Mouse (Mus musculus) thymus, postnatal 0 days (tissue): ENCODE data around the gene Urad. TPM values are rescaled to one million over a fixed set of nuclear protein-coding genes. Genes with fewer than 3 reads are reported as not detected.

ENCODE experiments used
- DNase-seq: peaks from one replicate; pipeline ENCODE4 v3.0.0-alpha.2; 2015; ENCODE audit warnings: low spot score
- polyA plus RNA-seq: library from polyadenylated mRNA; unstranded; fragments of >200 nt; fragmentation: Nextera tagmentation; extraction: Ambion mirVana; gene quantifications from 2 replicates; pipeline ENCODE4 v1.2.1, GENCODE M21; 2015

The Urad gene
- polyA plus RNA-seq, 1 experiment from 2014 or later: not detected

DNA sequence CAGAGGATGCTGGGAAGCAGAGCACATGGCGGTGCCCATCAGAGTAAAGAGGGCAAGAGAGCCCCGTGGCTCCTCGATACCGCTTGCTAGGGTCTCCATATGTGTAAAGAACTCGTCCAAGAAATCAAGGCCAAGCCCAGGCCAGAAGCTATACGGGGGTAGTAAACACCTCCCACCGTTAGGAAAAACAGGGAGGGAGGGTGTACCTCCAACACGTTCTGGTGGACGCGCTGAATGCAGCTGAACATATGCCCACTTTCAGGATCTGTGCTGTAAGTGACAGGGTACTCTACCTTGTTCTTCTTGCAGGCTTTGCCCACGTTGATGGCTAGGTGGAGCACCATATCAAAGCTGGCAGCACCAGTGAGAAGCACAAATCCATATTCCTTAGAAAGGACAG lies 3.7 kb upstream of the Urad start:
- DNase-seq: no peak

DNA sequence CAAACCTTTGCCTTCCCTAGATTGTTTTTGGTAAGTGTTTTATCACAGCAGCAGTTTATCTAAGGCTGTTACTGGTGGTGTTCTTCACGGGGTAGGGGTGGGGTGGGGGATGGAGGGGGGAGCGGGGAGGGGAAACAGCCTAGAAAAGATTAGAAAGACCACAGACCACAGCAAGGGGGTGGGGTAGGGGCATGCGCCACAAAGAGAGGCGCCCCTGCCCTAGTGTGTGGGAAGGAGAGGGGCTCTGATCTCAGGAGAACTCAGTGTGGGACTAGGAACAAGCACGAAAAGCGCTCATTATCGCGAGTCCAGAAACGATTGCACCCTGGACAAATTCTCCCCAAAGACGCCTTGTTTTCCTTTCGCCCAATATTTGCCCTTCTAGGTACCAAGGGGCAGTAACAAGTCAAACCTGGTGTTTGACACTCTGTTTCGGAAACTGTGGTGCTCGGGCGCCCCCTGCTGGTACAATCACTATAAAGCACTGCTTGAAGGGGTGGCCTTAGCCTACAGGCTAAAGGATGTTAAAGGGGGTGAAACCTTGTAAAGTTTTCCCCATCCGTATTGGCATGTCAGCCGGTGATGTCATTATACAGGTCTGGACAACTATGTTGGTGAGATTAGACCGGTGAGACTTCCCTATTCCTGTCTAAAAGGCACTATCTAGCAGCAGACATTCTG lies 1.1 kb upstream of the Urad start:
- peak; percentile 89 for DNase-seq

DNA sequence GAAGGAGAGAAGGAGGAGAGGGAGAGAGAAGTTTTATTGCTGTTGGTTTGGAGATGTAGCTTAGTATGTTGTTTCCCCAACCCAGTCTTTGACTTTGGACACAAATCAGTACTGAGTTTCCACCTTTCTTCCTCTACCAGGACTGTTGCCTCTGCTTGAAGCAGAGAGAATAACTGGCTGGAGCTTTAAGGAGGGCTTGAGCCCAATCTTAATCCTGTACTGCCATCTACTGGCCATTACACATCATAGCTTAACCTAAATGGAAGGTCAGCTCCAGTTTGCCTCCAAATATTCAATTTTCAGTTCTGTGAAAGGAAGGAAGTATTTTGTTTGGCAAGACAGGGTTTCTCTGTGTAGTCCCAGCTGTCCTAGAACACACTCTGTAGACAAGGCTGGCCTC lies 2.6 kb downstream of the Urad start:
- DNase-seq: peak; percentile 74

DNA sequence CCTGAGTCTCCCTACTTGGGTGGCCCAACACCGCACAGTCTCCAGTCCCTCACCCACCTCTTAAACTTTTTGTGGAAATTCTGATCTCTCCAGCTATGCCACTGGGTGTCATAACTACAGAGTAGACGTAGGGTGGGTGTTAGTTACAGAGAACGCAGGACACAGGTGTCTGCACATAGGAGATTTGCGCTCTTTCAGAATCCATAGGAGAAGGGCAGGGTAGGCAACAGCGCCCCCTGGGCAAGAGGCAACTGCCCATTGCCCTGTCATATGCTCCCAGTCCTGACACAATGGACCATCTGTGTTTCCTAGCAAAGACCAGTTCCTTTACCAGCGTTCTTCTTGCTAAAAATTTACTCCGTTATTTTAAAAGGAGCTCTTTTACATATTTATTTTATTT lies 4.2 kb downstream of the Urad start:
- DNase-seq: no peak

GRCm38 (mm10) chr5:147317321-147317720 lies 4.9 kb downstream of the Urad start:
- DNase-seq: no peak

GRCm38 (mm10) chr5:147315432-147316075 lies 6.7 kb downstream of the Urad start:
- DNase-seq: no peak

DNA sequence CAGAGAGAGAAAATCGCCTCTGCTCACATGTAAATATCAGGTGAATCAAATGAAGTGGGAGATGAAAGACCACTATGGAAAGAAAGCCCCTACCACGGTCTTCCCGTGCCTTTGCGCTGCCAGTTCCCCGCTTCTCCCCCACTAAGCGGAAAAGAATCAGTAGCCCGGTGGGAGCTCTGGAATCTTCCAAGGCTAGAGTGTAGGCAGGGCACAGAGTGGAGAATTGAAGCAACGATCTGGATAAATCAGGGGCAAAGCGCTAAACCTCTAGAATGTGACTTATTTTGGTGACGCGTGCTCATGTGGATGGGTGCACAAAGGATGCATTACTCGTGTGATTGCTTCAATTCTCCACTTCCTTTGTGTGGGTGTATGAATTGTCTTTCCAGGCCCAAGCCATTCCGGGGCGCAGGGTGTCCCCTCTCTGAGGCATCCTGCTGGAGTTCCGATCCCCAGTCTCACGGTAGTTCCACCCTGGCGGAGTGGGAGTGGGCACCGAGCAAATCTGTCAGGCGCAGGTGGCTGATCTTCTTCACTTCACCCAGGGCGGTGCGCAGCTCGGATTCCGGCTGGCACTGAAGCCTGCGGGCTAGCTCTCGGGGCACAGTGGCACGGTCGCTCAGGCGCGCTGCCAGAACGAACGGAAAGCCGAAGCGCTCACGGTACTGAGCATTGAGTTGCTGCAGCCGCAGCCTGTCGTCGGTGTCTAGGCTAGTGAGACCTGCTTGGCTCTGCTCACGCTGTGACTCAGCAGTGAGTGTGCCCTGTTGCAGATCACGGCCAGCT lies 7.4 kb downstream of the Urad start:
- DNase-seq: no peak

GRCm38 (mm10) chr5:147312830-147313685 lies 9.2 kb downstream of the Urad start:
- no peak for DNase-seq

DNA sequence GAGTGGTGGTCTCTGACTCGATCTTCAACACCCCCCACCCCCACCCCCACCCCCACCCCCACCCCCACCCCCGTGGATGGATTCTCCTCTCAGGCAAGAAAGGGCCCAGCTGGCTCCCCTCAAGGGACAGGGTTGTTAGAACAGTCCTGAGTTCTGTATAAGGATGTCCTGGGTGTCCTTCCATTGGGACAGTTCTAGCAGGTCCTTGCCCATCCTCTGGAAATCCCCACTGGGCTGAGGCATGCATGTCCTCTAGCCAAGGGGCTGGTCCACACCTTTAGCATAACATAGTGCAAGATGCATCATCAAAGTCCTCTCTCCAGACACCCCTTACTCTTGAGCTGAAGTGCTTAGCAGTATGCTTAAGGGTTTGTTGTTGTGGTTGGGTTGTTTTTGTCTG lies 12.5 kb downstream of the Urad start:
- DNase-seq: no peak

- no peak for DNase-seq
Measured at GRCm38 (mm10) chr5:147308451-147308850, 13.8 kb downstream of the Urad start.

GRCm38 (mm10) chr5:147307398-147307785 lies 14.8 kb downstream of the Urad start:
- DNase-seq: no peak

DNA sequence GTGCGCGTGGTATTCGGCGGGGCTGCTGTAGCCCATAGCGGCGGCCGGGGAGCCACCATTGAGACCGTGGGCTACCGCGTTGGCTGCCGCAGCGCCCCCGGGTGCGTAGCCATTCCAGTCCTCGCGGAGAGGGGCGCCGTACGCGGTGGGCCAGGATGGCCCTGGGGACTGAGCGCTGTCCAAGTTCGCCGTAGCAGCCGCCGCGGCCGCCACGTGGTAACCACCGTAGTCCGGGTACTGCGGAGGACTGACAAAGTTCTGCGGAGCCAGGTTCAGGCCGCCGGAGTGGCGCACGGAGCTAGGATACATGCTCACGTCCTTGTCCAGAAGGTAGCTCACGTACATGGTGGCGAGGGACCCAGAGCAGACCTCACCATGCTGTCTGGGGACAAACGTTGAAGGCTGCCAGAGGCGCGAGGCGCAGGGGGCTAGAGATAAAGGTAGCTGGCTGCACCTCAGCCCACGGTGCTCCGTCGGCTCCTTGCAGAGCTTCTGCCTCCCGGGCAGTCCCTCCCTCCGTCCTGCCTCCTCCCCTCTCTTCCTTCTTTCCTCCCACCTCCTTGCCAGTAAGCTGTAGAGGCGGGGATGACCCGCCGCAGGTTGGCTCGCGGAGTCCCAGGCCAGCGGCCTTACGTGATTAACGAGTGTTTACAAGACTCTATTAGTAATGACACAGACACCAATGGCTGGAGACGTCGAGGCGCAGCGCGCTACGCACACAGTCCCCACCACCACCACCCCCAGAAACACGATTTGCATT lies 15.4 kb downstream of the Urad start, which contains the start of gene Cdx2:
Cdx2 (minus strand) TSS at position 633 of the 760 bp plus-strand sequence.
- DNase-seq: no peak

DNA sequence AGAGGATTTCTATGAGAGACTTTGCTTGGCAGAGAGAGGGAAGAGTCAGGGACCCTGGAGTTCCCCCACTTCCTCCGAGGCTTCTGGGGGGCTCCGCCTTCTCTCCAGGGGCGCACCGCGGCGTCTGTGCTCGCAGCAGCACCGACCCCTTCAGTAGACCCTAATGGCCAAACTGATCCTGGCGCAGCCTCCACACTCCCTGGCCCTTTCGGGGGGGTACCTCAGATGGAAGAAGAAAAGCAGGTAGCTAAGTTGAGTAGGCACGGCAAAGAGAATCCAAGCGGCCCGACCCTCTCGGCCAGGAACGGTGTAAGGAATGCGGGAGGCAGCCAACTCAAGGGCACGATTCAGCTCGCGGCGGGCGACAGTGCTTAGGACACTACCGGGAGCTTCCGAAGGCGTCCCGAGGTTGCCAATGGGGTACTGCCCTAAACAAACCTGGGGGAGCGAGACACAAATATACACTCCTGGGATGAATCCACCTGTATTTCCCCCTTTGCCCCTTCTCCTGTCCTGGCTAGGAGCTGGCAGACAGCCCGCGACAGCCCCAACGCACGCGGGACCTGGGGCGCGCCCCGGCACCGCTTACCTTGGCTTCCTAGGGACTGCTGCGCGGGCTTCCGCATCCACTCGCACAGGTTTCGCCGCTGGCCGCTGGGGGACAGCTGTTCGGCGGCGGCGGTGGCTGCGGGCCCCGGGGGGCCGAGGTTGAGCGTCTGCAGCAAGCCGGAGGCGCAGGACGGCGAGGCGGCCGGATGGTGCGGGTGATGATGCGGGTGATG lies 16.2 kb downstream of the Urad start:
- DNase-seq: no peak

GRCm38 (mm10) chr5:147305166-147305565 lies 17.1 kb downstream of the Urad start:
- DNase-seq: no peak

DNA sequence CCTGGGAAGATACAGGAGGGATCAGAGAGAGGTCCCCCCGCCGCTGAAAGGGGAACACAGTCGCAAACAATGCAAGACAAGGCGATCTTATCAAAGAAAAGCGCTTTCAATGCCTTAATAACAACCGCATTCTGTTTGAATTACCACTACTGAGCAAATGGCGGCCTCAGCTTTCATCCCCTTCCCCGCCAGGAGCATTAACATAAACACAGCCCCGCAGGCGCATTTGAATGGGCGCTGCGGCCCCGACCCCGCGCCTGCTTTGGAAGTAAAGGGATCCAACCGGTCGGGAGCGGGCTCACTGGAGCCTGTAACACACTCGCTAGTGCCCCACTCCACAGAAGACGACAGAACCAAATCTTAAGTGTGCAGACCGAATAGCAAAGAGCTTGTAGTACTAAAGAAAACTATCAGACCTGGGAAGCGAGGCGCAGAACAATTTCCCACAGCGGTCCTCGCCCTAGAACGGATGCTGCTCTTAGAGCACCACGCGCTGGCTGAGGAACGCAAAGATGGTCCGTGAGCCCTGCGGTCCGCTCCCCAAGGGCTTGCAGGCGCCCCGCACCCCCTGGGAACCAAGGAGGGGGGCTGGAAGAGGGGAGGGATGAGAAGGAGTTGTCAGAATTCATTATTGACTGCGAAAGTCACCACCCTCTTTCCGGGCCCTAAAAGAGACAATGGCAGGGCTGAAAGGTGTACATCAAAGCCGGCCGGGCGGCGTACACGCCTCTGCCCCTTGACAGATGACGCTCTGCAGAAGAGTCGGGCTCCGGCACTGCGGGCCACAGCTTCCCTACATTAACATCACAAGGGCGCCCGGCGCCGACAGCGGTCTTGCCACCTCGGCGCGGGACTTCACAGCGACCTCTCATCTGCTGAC lies 17.7 kb downstream of the Urad start:
- DNase-seq: no peak

DNA sequence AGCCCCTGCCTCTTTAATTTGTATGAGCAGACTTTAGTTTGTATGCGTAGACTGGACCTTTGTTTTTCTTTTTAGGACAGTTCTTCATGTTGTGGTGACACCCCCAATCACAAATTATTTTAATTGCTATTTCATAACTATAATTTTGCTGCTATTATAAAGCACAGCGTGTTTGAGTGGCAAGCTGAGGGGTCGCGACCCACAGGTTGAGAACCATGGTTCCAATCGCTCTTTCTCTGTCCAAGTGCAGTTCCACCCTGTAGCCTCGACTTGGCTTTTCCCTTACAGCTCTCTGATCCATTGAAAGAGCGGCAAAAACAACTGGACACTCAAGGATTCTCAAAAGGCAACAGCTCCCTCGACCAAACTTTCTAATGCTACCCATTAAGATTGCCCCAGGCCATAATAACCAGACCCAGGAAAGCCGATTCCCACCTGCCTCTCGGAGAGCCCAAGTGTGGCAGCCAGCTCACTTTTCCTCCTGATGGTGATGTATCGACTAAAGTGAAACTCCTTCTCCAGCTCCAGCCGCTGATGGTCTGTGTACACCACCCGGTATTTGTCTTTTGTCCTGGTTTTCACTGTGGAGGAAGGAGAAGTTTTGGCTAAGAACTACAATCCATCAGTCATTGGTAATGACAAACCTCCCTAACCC lies 19.4 kb downstream of the Urad start:
- no peak for DNase-seq

DNA sequence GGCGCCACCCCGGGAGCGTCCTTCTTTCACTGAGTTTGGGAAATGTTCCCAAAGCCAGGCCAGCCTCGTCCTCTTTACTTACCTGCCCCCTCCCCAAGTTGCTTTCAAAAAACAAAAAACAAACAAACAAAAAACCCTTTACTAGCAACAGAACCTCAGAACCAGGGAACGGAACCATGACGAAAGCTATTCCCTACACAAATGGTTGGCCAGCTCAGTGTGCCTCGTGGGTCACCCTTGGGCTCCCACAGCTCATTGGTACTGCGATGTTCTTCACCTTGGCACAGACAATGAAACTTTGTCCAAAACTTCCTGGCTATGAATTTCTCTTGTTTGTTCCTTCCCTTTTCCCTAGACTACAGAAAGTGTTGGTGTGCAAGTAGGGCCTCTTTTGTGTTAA lies 20.1 kb downstream of the Urad start:
- DNase-seq: no peak

- no peak for DNase-seq
Measured at GRCm38 (mm10) chr5:147301781-147302070, 20.5 kb downstream of the Urad start.
